In the genomic region with DNA sequence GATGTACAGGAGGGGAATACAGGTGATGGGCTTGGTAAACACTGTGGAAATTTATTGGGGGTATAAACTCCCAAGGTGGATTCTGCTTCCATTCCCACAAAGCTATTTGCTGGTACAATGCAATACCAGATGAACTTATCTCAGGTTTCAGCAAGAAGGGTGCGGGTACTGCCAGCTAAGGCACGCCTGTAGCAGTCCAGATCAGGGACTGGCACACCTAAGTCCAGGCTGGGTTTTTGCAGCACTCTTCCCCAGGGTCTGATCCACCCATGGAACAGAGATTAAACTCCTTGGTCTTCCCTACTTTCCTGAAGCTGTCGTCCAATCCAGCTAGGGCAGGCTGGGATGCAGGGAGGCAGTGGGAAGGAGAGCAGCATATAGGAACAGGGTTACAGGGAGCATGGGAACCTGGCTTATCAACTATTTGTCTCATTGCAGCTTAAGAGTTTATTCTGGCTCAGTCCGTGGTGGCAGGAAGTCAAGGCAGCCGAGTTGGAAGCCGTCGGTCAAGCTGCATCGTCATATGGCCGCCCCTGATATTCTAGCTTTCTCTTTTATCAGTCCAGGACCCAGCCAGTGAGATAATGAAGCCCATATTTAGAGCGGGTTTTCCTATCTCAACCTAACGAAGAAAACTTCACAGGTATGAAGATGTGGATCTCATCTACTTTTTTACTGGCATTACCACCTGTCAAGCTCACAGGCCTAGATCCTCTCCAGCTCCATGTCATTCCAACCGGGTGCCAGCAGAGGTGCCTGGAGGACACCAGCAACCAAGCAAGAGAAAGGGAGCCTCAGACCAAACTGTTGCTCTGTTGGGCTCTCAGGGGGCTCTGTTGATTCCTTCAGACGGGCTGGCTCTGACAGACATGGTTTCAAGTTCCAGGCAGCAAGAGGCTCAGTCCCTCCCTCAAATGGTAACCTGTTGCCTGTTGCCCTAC, we compare ENCODE assay signal across 12 mouse cellular contexts. TPM values are rescaled to one million over a fixed set of nuclear protein-coding genes. Genes with fewer than 3 reads are reported as not detected.
DNase-seq lines count a peak whose midpoint lies in the region; ATAC-seq lines count a peak whose summit lies in the region.
"Had no signal": no experiment of that assay in that cellular context is flagged by ENCODE, and none has a peak within 500 bp of the region (broad histone marks: within the 10 kb centered on the region; RNA-seq: fewer than 3 reads in every experiment).

No protein-coding gene starts in this region.

- DNase-seq in liver = peak; percentile 70
- DNase-seq in spleen, postnatal 36 days (ENCODE audit: low spot score in 2 of 2) = peak; percentile 19 to 24
- no peak for DNase-seq in gastrocnemius, postnatal 4 days (ENCODE audit: low spot score in 2 of 2)
- no peak for DNase-seq in layer of hippocampus, adult 8-10 months (ENCODE audit: low spot score in 2 of 2)
- DNase-seq in retina, postnatal 1 day = no peak
- DNase-seq: cerebellum, postnatal 25 days; left cerebral cortex, postnatal 4 days had no signal

- no peak for ATAC-seq in megakaryocyte, adult 5-6 weeks (ENCODE audit: poor library complexity, severe bottlenecking)
- peak; percentile 62 for ATAC-seq in erythroblast, adult 5-6 weeks (replicated peaks; ENCODE audit: low FRiP score, poor library complexity, severe bottlenecking)
- ATAC-seq: midbrain, embryonic 15.5 days had no signal

- H3K36me3 ChIP-seq in megakaryocyte, embryonic 14.5 days (replicated peaks; ENCODE audit: low read length) = peaks cover 84% of the 10 kb centered on the region

- H3K4me3 ChIP-seq in megakaryocyte, embryonic 14.5 days (replicated peaks) = peak overlapping the region; percentile 78
- H3K4me3 ChIP-seq: embryonic facial prominence, embryonic 13.5 days; midbrain, embryonic 15.5 days had no signal

- peaks cover 2% of the 10 kb centered on the region for H3K27me3 ChIP-seq in megakaryocyte, embryonic 14.5 days (replicated peaks)
- H3K27me3 ChIP-seq: midbrain, embryonic 15.5 days had no signal

- H3K9me3 ChIP-seq in megakaryocyte, embryonic 14.5 days = no peaks in the 10 kb centered on the region
- H3K9me3 ChIP-seq: embryonic facial prominence, embryonic 13.5 days; midbrain, embryonic 15.5 days had no signal

- peaks cover 54% of the 10 kb centered on the region for H3K4me1 ChIP-seq in megakaryocyte, embryonic 14.5 days

RNA-seq across cellular contexts. Expression of a gene that starts 16.4 kb away (rescaled TPM):
- polyA plus RNA-seq in megakaryocyte, embryonic 14.5 days (2012; ENCODE audit: insufficient read depth, low replicate concordance) = 80.5 and 126 TPM in 2 replicates
- 96.0 and 127 TPM in 2 replicates for total RNA-seq in megakaryocyte, adult 5-6 weeks (2015)
- 93.5 and 115 TPM in 2 replicates for total RNA-seq in megakaryocyte, adult 5-6 weeks (2017)
- total RNA-seq in erythroblast, adult 5-6 weeks (2015; ENCODE audit: low replicate concordance) = 26.1 and 35.1 TPM in 2 replicates
- total RNA-seq in erythroblast, adult 5-6 weeks (2017; ENCODE audit: low replicate concordance) = 33.3 and 37.7 TPM in 2 replicates
- total RNA-seq in gastrocnemius, postnatal 4 days (2021) = 100 to 1,000 TPM; 117 to 128 TPM
- total RNA-seq in layer of hippocampus, adult 8-10 months (2022) = 10 to 100 TPM; 83.9 to 94.2 (median 87.0) TPM

RNA-seq across cellular contexts. Expression of a gene that starts 37.1 kb away (rescaled TPM):
- 15.7 and 27.3 TPM in 2 replicates for polyA plus RNA-seq in megakaryocyte, embryonic 14.5 days (2012; ENCODE audit: insufficient read depth, low replicate concordance)
- total RNA-seq in megakaryocyte, adult 5-6 weeks (2015) = 22.1 and 24.7 TPM in 2 replicates
- 46.4 and 46.9 TPM in 2 replicates for total RNA-seq in megakaryocyte, adult 5-6 weeks (2017)
- 8.1 and 12.5 TPM in 2 replicates for total RNA-seq in erythroblast, adult 5-6 weeks (2015; ENCODE audit: low replicate concordance)
- 23.4 and 35.0 TPM in 2 replicates for total RNA-seq in erythroblast, adult 5-6 weeks (2017; ENCODE audit: low replicate concordance)
- 10 to 100 TPM; 35.0 to 36.0 TPM for total RNA-seq in gastrocnemius, postnatal 4 days (2021)
- total RNA-seq in layer of hippocampus, adult 8-10 months (2022) = 10 to 100 TPM; 36.8 to 40.2 (median 39.1) TPM

RNA-seq across cellular contexts. Expression of a gene that starts 56.0 kb away (rescaled TPM):
- 9.3 and 18.9 TPM in 2 replicates for polyA plus RNA-seq in megakaryocyte, embryonic 14.5 days (2012; ENCODE audit: insufficient read depth, low replicate concordance)
- total RNA-seq in megakaryocyte, adult 5-6 weeks (2015) = 10.5 and 11.2 TPM in 2 replicates
- total RNA-seq in megakaryocyte, adult 5-6 weeks (2017) = 7.0 and 10.8 TPM in 2 replicates
- total RNA-seq in erythroblast, adult 5-6 weeks (2015; ENCODE audit: low replicate concordance) = 3.3 and 6.7 TPM in 2 replicates
- 3.1 and 12.4 TPM in 2 replicates for total RNA-seq in erythroblast, adult 5-6 weeks (2017; ENCODE audit: low replicate concordance)
- 10 to 100 TPM; 13.8 to 14.4 TPM for total RNA-seq in gastrocnemius, postnatal 4 days (2021)
- total RNA-seq in layer of hippocampus, adult 8-10 months (2022) = 10 to 100 TPM; 21.4 to 28.7 (median 24.2) TPM

Comparison
In these comparisons a context has a peak if more than half of its experiments do, and no peak if none do; other contexts are left out.
1. DNase-seq: peak in liver (single experiment) and spleen, postnatal 36 days (2 of 2); none in gastrocnemius, postnatal 4 days (0 of 2), layer of hippocampus, adult 8-10 months (0 of 2) and retina, postnatal 1 day (single experiment).